Mouse (Mus musculus): ENCODE measurements around the gene Eme1.
A peak's percentile ranks its signal among the peaks of the same experiment; 100 is the strongest.
"Not testable (repeated sequence)": the region's sequence is repeated elsewhere in the genome, so short reads cannot be mapped to it uniquely, and the experiment has no call there.

Eme1 gene

DNA sequence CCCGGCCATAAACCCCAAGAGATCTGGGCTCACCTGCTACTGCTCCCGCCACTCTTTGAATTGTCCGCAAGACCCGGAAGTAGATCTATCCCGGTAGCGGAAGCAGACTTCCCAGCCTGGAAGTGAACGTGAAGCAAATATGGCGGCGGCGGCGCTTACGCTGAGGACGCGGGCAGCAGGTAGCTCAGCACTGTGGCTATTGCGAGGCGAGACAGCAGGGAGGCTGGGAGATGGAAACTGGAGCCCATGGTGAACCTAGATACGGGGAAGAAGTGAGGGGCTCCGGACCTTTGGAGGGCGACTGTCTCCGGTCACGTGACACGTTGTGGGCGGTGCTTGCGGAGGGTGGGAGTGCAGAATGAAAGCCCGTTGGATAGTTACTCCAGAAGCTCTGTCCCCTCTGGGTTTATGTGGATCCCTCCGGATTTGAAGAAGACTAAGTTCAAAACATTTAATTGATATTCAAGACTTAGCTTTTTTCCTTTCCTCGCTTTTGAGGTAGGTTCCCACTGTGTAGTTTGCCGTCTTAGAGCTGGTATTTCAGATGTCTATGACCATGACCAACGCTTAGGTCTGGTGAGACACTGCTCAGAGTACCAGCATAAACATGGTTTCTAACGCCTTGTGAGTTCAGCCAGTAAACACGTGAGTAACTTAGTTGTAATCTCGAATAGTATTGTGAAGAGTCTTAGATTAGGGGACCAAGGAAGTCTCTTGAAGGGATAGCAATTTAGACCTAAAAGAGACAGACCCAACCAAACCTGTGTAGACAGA, at the start of gene Eme1, which contains the start of gene Mrpl27:
TSS of gene Eme1 (minus strand) at position 302 of the 774 bp plus-strand sequence.
TSS of gene Mrpl27 (plus strand) at position 105 of the 774 bp plus-strand sequence.
- peak; percentile 89 to 90 for DNase-seq

- peak; percentile 20 to 36 for DNase-seq
Observed at GRCm38 (mm10) chr11:94702216-94702610, 48.4 kb upstream of the Eme1 start.

GRCm38 (mm10) chr11:94701401-94702215, 47.8 kb upstream of the Eme1 start:
- DNase-seq: peak; percentile 29 to 44

DNA sequence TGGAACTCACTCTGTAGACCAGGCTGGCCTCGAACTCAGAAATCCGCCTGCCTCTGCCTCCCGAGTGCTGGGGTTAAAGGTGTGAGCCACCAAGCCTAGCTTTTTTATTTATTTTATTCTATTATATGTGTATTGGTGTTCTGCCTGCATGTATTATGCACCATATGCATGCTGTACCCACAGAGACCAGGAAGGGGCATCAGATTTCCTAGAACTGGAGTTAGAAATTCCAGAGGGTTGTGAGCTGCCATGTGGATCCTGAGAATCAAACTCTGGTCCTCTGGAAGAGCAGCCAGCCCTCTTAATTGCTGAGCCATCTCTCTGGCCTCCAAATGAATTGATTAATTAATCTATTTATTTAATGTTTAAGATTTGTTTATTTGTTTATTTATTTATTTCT, 45.6 kb upstream of the Eme1 start:
- no peak for DNase-seq

DNA sequence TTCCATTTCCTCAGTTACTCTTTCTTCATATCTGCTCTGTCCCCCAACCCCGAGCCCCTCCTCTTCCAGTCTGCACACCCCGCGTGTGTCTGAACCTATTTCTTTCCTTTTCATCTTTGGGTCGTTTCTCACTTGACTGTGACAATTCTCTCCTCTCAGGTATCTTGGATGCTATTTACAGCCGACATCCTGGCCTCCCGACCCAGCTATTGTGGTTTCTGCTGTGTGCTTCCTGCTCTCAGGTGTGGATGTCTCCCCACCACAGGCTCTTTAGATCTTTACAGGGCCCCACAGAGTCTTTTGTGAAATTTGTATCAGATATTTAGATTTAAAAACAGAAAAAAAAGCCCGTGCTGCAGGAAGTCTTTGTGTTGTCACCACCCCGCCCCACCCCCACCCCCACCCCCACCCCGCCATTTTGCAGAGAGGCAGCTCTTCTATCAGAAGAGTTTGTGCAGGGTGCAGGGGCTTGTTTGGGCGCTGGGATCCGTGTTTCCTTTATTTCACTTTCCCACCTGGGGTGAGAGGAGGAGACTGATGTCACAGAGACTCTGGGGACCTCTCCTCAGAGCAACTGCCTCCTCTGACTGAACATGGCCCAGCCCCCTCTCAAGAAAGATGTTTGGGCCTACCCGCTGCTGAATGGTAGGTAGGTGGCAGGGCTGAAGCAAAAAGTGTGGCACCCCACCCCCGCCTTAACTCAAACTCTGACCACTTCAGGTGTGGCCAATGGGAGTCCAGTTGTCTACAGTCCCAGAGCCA, 44.1 kb upstream of the Eme1 start:
- DNase-seq: no peak

DNA sequence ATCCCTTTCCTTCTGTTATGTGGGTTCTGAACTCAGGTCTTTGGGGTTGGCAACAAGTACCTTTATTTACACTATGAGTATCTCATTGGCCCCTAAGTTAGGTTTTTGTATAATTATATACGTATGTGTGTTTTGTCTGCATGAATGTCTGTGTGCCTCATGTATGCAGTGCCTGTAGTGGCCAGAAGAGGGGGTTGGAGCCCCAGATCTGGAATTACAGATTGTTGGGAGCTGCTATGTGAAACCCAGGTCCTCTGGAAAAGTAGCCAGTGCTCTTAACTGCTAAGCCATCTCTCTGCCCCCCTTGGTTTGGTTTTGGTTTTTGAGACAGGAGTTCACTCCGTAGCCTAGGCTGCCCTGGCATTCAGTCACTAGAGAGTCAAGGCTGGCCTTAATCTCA, 43.4 kb upstream of the Eme1 start:
- DNase-seq: no peak

- no peak for DNase-seq
Observed at GRCm38 (mm10) chr11:94695508-94695907, 41.7 kb upstream of the Eme1 start.

- not testable (repeated sequence) for DNase-seq
Observed at GRCm38 (mm10) chr11:94692502-94692901, 38.7 kb upstream of the Eme1 start.

GRCm38 (mm10) chr11:94687178-94687577, 33.4 kb upstream of the Eme1 start:
- DNase-seq: no peak

- no peak for DNase-seq
Observed at GRCm38 (mm10) chr11:94682427-94682826, 28.7 kb upstream of the Eme1 start.

- DNase-seq: no peak
Observed at GRCm38 (mm10) chr11:94681640-94682039, 27.9 kb upstream of the Eme1 start.

- DNase-seq: no peak
Observed at GRCm38 (mm10) chr11:94680639-94681038, 26.9 kb upstream of the Eme1 start.

DNA sequence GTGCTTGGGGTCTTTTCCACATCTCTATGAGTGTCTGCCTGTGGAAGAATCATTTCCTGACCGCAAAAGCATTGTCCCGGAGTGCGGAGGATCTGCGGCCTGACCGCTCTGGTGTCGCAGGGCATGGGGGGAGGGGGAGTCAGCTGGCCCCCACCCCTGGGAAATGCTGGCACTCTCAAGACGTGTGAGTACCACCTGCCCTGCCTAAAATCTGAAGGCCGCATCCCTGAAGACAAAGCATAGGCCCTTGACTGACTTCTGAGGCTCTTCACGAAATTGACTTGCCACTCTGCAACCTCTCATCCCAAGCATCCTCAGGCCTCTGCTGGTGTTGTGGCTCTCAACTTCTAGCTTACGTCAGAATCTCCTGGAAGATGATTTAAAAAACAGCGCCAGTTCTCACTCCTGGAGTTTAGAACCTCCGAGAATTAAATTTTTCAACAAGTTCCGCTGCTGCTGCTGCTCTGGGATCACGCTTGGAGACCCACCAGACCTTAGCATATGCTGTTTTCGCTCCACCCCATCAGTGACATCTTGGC, 23.9 kb upstream of the Eme1 start:
- DNase-seq: no peak

DNA sequence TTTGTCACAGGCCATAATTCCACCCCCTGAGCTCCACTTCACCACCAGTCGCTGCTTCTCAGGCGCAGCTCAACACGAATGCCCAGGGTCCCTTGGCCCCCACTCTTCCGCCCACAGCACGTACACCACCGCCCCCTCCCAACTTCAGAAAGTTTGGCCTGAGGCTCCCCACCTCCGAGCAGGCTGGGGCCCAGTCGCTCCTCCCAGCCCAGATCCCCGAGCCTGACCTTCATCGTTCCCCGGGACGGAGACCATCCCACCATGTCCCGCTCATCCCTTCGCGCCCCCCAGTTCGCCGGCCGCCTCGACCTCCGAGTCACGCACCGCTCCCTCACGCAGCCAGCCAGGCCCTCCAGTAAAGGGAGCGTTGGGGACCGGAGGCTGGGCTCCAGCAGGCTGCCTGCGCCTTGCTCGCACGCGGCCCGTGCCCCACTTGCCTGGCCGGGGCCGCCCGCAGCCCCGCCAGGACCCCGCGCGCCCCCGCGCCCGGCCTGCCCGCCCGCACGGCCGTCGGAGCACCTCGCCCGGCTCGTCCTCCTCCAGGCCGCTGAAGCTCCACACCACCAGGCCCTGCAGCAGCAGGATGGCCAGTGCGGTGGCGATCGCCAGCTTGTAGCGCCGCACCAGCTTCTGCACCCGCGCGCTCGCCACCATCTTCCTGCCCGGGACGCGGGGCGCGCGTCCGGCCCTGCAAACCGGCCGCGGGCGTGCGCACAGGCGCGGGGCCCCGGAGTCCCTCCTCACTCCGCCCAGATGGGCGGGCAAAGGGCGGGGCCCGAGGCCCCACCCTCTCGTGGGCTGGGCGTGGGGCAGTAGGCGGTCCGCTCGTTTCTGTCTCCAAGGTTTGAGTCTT, 23.2 kb upstream of the Eme1 start, which contains the start of gene Xylt2:
TSS of gene Xylt2 (minus strand) at position 762 of the 853 bp plus-strand sequence.
- peak; percentile 90 to 94 for DNase-seq

GRCm38 (mm10) chr11:94676308-94676707, 22.5 kb upstream of the Eme1 start:
- no peak for DNase-seq

DNA sequence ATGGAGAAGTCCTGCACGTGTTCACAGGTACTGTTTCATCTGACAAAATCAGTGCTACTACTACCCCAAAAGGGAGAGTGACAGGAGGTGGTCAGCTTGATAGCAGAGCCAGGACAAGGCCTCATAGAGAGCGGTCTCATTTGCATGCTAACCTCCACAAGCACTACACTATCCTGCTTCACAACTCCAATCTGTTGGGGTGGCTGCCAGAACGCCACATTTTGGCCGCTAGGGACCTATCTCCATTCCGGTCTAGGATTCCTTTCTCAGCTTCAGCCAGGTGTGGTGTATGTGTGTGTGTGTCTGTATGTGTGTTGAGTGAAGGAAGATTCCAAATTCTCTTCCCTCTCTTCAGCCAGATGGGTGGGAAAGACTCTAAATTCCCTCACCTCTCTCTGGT, 21.7 kb upstream of the Eme1 start:
- peak; percentile 43 to 62 for DNase-seq

GRCm38 (mm10) chr11:94674984-94675383, 21.2 kb upstream of the Eme1 start:
- no peak for DNase-seq

DNA sequence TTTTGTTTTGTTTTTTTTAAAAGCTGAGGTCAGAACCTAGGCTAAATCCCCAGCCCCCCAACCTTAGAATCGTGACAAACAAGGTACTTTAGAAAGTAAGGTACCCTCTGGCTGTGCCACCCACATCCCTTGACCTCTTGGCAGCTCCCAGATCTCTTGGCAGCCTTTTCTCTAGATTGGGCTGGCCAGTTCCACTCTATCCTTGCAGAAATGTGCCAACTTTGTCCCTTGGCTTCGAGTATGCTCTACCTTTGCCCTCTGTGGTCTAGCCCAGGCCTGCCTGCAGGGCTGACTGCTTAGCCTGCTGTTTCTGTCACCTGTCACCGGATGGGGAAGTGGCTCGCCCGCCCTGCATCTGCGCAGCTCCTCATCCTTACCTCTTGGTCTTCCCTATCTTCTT, 11.5 kb upstream of the Eme1 start:
- no peak for DNase-seq

GRCm38 (mm10) chr11:94661344-94661743, 7.6 kb upstream of the Eme1 start:
- no peak for DNase-seq

GRCm38 (mm10) chr11:94652973-94653372, 791 bp downstream of the Eme1 start:
- no peak for DNase-seq

DNA sequence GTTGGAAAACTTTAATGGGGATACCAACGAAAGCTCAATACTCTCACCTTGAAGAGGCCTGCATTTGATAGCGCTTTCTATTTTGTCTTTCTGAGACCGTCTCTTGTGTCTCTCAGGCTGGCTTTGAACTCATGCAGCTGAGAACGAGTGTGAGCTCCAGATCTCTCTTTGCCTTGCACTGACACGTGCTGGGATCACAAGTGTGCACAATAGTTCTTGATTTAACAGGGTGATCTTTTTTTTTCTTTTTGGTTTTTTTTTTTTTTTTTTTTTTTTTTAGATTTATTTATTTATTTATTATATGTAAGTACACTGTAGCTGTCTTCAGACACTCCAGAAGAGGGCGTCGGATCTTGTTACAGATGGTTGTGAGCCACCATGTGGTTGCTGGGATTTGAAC, 2.5 kb downstream of the Eme1 start:
- DNase-seq: not testable (repeated sequence)

DNA sequence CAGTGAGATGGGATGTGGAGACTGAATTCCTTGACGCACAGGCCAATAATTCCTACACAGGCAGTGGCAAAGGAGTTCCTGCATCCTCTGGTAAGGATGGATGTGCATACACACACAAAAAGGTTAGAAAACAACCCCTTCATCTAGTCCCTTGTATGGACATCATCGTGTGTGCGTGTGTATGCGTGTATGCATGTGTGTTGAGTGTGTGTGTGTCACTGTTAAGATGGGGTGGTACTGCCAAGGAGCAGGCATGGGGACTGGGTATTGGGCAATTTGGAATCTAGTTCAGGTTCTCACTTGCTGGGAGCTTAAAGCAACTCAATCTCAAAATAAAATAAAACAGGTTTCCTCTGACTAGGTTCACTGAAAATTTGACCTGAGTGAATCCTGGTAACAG, 7.3 kb downstream of the Eme1 start:
- no peak for DNase-seq
